Mouse (Mus musculus) monocyte, adult 5-6 weeks (primary cell): Measurements from ENCODE around the gene Car1. TPM values are rescaled to one million over a fixed set of nuclear protein-coding genes. Genes with fewer than 3 reads are reported as not detected.
"Not testable (repeated sequence)": the region's sequence is repeated elsewhere in the genome, so short reads cannot be mapped to it uniquely, and the experiment has no call there.

ENCODE experiments used
- ATAC-seq: fragments of 153-309, 156-312 bp; replicated peaks from 2 replicates; pipeline ENCODE4 v1.8.0; 2017; ENCODE audit warnings: mild to moderate bottlenecking; ENCODE audit not compliant: low TSS enrichment, insufficient number of reproducible peaks, severe bottlenecking, poor library complexity, low FRiP score
- total RNA-seq: library from RNA; stranded (forward); fragments of 200-1000, 200-491, 200-594 nt; gene quantifications from 3 replicates; pipeline ENCODE4 v1.2.3, GENCODE M21; 2017

Car1 gene
- not detected in 3 replicates for total RNA-seq

DNA sequence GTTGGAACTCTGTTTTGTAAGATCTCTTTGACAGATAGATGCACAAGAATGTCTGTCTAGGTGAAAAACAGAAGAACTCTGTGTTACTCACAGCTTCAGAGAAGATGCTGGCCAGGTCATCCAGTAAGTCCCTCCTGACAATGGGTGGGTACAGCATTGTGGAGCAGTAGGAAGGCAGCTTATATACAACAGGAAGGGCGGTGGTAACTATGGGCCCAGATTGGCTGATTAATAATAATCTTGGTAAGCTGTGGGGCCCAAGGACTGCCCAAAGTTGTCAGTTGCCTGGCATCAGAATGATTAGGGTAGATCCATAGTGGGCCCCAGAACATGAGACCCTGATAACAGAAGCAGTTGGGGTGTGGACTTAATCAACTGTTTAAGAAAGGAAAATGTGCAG lies at the start of gene Car1:
Gene Car1 (minus strand): TSS at position 158 of the 400 bp plus-strand sequence.
- ATAC-seq, result no peak

DNA sequence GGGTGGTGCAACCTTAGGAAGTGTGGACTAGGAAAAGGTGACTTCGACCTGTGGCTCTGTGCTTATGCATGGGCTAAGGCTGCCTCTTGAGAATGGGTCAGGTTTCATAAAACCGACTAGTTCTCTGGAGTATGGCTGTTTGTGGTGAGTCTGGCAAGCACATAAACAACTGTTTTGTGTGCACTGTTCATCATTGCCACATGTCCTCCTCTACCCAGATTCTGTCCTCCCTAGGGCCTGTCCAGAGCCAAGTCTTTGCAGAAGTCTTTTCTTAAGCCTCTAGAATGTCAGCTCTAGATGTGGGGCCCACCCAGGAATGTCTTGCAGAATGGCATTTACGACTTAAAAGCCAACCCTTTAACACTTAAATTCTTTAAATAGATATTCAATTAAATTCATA lies 49.7 kb upstream of the Car1 start:
- ATAC-seq, result no peak

DNA sequence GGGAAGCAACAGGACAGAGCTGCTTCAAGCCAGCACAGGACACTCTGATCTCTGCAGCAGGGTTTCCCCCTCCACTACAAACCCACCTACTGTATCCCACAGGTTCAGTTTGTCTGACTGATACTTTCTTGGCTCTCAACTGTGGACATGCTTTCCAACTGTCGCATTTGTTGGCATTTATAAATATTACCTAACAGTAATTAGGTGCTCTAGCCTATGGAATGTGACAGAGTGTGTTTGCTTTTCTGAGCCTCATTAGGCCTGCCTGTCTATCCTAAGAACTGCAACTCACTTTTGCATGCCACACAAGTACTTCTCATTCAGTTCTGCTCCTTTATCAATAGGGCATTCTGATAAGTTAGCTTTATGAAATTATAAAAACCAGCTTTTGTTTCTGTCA lies 46.3 kb upstream of the Car1 start:
- ATAC-seq, result no peak

GRCm38 (mm10) chr3:14853966-14854365 lies 45.8 kb upstream of the Car1 start:
- ATAC-seq, result no peak

DNA sequence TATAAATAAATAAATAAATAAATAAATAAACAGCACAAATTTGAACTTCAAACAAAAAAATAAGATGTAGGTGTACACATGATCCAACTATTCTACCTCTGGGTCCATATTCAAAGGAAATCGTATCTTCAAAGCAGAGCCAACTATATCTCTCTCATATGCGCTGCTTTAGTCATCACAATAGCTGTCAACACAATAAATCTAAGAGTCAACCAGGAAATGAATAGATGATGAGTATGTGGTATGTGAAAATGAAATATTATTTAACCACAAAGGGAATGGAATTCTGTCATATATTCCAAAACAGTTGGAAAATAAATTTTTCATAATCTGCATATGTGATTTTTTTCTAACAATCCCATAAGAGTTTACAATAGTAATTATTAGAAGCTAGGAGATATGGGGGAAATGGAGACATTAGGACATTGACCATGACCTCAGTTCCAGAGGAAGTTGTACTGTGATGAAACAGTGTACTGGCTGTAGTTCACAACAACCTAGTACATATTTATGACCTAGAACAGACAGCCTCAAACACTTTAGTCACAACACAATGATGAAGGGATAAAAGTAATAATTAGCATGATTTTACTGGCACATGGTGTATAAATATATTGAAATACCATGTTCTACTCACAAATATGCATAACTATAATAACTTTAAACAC lies 40.6 kb upstream of the Car1 start:
- no peak for ATAC-seq

DNA sequence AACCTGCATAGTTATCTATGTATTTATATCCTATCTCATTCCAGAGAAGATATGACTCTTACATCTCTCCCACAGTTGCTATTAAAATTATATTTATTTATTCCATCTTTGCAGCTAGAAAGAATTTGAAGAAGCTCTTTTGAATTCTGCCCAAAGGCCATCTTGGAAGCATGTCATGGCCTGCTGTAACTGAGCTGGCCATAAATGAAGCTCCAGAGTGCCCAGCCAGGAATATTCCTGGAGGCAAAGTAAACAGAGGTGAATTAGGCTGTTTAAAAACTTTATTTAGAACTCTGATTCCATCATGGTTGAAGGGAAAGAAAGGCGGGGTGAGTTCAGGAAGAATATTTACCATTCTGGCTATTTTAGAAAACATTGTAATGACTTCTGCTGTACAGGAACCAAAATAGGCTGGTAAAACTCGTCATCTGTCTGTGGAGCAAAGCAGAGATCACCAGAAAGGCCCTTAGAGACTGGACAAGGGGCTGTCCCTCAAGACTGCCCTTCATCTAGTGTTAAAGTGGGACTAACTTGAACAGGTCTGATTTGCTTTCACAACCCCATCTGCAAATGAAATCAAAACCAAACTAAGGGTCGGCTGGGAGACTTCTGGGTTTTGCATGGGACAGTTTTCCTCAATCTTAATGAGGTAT lies 31.4 kb upstream of the Car1 start:
- no peak for ATAC-seq

- ATAC-seq, result no peak
These were observed 30.8 kb upstream of the Car1 start for GRCm38 (mm10) chr3:14838936-14839335.

DNA sequence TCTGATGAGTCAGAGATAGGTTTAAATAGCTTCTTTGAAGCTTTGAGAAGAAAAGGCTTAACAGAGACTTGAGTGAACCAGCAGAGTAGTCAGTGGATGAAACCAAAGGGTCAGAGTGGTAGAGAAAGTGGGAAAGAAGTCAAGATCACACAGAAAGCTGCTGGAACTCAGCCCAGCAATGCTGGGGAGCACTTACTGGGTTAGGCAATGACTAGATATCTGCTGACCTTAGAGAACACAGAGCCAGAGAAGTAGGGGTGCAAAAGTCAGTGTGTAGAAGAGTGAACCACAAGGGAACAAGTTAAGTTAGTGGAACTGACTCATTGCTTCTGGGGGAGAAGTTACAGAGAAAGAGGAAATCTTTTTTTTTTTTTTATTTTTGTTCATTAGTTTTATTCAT lies 24.6 kb upstream of the Car1 start:
- no peak for ATAC-seq

- no peak for ATAC-seq
These were observed 23.2 kb upstream of the Car1 start for GRCm38 (mm10) chr3:14831219-14831835.

- no peak for ATAC-seq
These were observed 20.7 kb upstream of the Car1 start for GRCm38 (mm10) chr3:14828896-14829295.

- ATAC-seq, result no peak
These were observed 11.8 kb upstream of the Car1 start for GRCm38 (mm10) chr3:14819844-14820504.

DNA sequence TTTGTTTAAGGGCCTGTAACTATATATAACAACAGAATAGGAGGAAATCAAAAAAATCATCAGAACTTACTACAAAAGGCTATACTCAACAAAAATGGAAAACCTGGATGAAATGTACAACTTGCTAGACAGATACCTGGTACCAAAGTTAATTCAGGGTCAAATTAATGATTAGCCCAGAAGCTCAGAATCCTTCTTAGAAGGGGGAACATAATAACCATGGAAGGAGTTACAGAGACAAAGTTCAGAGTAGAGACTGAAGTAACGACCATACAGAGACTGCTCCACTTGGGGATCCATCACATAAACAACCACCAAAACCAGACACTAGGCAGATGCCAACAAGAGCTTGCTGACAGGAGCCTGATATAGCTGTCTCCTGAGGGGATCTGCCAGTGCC lies 7.2 kb upstream of the Car1 start:
- not testable (repeated sequence) for ATAC-seq

DNA sequence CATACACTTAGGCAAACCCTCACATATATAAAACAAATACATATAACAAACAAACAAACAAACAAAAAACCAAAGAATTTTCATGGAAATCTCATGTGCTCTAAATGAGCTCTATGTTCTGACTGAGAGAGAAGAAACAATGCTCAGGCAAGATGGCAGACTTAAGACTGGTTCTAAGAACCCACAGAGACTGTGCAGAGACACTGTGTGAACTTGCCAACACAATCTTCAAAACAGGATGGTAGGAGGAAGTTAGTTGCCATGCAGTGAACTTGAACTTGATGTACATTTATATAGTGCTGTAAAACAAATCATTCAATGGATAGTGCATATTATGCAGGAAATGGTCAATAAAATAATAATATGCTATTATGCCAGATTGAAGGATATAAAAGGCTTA lies 1.5 kb downstream of the Car1 start:
- no peak for ATAC-seq

DNA sequence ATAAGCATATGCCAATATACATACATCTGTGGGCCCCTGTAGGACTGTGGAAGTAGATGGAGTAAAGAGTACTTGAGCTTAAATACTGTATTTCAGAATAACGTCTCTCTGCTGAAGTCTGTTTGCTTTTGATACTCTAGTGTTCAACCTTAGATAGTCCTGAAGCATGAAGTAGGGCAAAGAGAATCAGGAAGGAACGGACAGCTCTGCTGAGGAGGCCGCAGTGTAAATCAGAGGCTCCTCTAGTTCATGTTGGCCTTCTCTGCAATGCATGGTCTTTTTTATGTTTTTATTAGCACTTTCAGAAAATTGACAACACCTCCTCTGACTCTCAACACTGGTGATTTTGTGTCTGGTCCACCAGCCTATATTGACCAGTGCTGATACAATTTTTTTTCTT lies 2.2 kb downstream of the Car1 start:
- ATAC-seq, result no peak

- no peak for ATAC-seq
These were observed 3.3 kb downstream of the Car1 start for GRCm38 (mm10) chr3:14804906-14805305.

GRCm38 (mm10) chr3:14797069-14797468 lies 11.1 kb downstream of the Car1 start:
- no peak for ATAC-seq

DNA sequence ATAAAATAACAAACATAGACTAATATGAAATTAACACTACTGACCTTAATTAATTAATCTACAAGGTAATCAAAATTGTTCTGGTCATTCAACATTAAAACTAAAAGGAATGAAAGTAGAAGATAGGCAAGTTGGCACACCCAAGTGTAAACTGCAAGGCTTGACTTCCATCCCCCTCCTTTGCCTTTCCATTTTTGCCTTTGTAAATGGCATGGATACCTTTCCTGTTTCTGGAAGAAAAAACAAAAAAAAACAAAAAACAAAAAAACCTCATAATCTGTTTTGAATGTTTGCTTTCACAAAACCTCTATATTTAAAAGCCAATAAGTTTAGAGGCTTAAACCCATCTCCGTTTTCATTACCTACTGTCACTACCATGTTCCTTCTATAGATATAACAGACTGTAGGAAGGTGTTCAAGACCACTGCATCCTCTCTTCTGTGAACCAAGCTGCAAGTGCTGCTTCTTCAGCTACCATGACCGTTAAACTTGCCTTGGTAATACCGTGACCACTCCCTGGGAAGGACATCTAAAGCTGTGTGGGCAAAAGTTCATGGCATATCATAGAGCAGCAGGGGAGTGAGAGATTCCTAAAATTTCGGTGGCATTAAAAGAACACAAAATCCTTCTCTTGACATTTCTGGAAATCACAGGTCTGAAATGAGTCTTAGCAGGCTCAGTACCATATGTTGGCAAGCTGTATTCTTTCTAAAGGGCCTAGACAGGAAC lies 12.7 kb downstream of the Car1 start:
- no peak for ATAC-seq

GRCm38 (mm10) chr3:14792032-14792431 lies 16.1 kb downstream of the Car1 start:
- no peak for ATAC-seq

DNA sequence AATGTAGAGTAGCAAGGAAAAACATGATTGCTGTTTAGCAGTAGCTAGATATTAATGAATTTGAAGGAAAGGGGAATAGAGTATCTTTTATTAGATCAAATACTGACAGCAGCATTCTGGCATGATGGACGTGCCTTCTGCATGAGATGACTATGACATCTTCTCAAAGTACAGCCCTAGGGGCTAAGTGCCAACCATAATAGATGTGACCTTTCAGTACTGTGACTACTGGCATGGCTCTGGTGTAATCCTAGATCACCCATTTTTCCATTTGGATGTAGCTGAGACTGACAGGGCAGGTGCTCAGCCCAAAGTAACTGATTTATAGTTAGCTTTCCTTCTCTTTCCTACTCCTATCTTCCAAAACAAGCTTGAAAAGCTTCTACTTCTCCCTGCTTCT lies 20.6 kb downstream of the Car1 start:
- ATAC-seq, result no peak
